Mouse (Mus musculus) spleen, adult 2 months (tissue): ENCODE results near the gene Lyrm2.

Experiments used
- CTCF ChIP-seq: fragments of 200-500 bp; IDR thresholded peaks from 2 replicates; pipeline ENCODE4 v1.5.1; 2011; ENCODE audit warnings: mild to moderate bottlenecking, inconsistent platforms; ENCODE audit not compliant: insufficient read depth, insufficient read length, insufficient replicate concordance; ENCODE audit errors: extremely low read depth
- POLR2A ChIP-seq: fragments of 200-500 bp; IDR thresholded peaks from 2 replicates; pipeline ENCODE4 v1.6.1; 2011; ENCODE audit warnings: low read depth, low read length, inconsistent platforms

GRCm38 (mm10) chr4:32826925-32827324 is 26.9 kb downstream of the Lyrm2 start:
- TF ChIP-seq POLR2A (no peak), CTCF (no peak)
